Mouse (Mus musculus): ENCODE results near the gene Dcps. TPM values are rescaled to one million over a fixed set of nuclear protein-coding genes. Genes with fewer than 3 reads are reported as not detected.
"Not testable (repeated sequence)": the region's sequence is repeated elsewhere in the genome, so short reads cannot be mapped to it uniquely, and the experiment has no call there.

The Dcps gene
- polyA plus RNA-seq, 1 experiment from 2014 or later, result 73.4 TPM

DNA sequence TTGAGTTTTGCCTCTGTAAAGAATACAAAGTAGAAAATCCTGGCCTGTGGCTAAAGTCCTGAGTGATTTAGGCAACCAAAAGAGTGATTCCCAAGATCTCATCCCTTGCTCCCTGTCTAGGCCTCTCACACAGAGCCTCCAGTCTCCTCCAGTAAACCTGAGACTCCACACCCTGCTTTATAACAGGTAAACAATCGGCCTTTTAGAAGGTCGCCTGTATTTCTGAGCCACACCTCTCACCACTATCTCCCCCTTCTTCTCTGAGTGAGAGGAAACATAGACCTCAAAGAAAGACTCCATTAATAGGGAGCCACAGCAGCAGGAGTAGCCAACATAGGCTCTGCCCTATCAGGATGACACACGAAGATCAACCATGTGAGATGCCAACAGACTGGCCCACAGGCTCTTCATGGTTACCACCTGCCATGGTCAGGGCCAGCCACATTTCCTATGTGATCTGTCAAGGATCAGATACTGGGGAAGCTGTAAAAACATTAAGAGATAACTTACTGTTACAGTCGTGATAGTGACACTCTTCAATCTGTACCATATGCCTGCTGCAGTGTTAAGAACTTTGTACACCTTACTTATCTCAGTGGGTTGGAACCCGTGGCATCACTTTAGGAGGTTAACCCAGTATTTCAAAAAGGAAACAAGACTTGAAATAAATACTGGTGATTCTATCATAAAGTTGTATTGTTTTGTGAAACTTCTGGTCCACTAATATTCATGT lies 11.6 kb downstream of the Dcps start:
- WGBS, result 85% methylated on average over 5 of the region's 5 CpGs
- no peaks in the 10 kb centered on the region for H3K9me3 ChIP-seq (replicated peaks; ENCODE audit: control insufficient read depth, low read length, poor library complexity, severe bottlenecking)
- H3K27ac ChIP-seq (ENCODE audit: low read length), result no peak overlapping the region
- no peak overlapping the region for H3K4me2 ChIP-seq (ENCODE audit: low read length)
- H3K36me3 ChIP-seq (ENCODE audit: control insufficient read depth, insufficient read depth, low read length), result peaks cover 7% of the 10 kb centered on the region; the same call in 1 of the 2 replicates
- H3K9ac ChIP-seq (ENCODE audit: low read depth, low read length), result no peak overlapping the region
- 0 out of 2 replicates have a peak, but pooled peaks cover 3% of the 10 kb centered on the region for H3K4me1 ChIP-seq (ENCODE audit: control insufficient read depth, insufficient read depth, low read length)
- H3K4me3 ChIP-seq (ENCODE audit: low read depth, low read length), result no peak overlapping the region
- no peaks in the 10 kb centered on the region for H3K27me3 ChIP-seq (ENCODE audit: control insufficient read depth, insufficient read depth, low read depth, low read length)
- no peak for ATAC-seq

DNA sequence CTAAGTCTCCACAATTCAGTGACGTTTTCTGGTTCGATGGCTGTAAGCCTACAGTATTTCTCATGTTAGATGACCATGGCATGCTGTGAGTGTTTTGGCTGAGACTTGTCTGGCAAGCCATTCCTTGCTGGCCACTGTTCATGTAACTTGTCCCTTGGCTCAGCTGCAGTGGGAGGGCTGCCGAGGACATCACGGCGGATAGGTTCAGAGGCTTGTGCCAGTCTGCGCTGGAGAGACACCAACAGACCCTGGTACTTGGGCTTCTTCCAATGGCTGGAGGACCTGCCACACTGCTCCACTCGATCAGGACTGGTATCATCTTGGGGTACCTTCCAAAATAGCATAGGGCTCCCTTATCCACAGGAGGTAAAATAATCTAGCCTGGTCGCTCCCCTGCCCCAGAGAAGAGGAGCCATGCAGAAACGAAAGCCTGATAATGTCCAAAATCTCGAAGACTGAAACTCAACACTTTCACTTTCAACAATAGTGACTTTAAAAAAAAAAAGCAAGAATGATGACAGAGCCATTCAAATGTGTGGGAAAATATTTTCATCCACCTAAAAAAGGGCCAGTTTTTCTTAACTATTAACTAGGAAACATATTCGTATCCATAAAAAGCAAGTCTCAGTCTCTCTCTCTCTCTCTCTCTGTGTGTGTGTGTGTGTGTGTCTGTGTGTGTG lies 12.7 kb downstream of the Dcps start:
- Histone ChIP-seq H3K27ac (ENCODE audit: low read length) (no peak overlapping the region), H3K4me1 (ENCODE audit: control insufficient read depth, insufficient read depth, low read length) (0 out of 2 replicates have a peak, but pooled peaks cover 3% of the 10 kb centered on the region), H3K9ac (ENCODE audit: low read depth, low read length) (no peak overlapping the region), H3K4me3 (ENCODE audit: low read depth, low read length) (no peak overlapping the region), H3K27me3 (ENCODE audit: control insufficient read depth, insufficient read depth, low read depth, low read length) (no peaks in the 10 kb centered on the region), H3K4me2 (ENCODE audit: low read length) (no peak overlapping the region), H3K9me3 (replicated peaks; ENCODE audit: control insufficient read depth, low read length, poor library complexity, severe bottlenecking) (no peaks in the 10 kb centered on the region), H3K36me3 (ENCODE audit: control insufficient read depth, insufficient read depth, low read length) (0 out of 2 replicates have a peak, but pooled peaks cover 3% of the 10 kb centered on the region)
- 88% methylated on average over 11 of the region's 11 CpGs for WGBS
- no peak for ATAC-seq

DNA sequence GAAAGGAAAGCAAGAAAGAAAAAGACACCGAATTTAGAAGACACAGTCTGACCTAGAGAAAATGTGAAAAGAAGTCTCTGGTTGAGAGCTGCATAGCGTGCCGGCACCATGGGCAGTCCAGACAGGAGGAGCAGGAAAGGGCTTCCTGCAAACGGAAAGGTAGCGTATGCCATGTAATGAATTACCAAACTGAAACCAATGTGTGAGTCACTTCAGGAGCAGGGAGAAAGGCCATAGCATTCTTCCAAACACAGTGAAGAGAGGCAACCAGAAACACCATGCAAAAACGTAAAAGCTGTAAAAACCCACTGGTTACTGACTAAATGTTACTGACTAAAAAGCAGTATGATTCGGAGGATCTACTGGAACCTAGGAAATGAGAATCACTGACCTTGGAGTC lies 14.1 kb downstream of the Dcps start:
- Histone ChIP-seq H3K27me3 (ENCODE audit: control insufficient read depth, insufficient read depth, low read depth, low read length) (no peaks in the 10 kb centered on the region), H3K4me3 (ENCODE audit: low read depth, low read length) (no peak overlapping the region), H3K9ac (ENCODE audit: low read depth, low read length) (no peak overlapping the region), H3K4me1 (ENCODE audit: control insufficient read depth, insufficient read depth, low read length) (no peaks in the 10 kb centered on the region), H3K27ac (ENCODE audit: low read length) (no peak overlapping the region), H3K9me3 (replicated peaks; ENCODE audit: control insufficient read depth, low read length, poor library complexity, severe bottlenecking) (no peaks in the 10 kb centered on the region), H3K36me3 (ENCODE audit: control insufficient read depth, insufficient read depth, low read length) (0 out of 2 replicates have a peak, but pooled peaks cover 3% of the 10 kb centered on the region), H3K4me2 (ENCODE audit: low read length) (no peak overlapping the region)
- ATAC-seq, result no peak
- 92% methylated on average over 7 of the region's 7 CpGs for WGBS

DNA sequence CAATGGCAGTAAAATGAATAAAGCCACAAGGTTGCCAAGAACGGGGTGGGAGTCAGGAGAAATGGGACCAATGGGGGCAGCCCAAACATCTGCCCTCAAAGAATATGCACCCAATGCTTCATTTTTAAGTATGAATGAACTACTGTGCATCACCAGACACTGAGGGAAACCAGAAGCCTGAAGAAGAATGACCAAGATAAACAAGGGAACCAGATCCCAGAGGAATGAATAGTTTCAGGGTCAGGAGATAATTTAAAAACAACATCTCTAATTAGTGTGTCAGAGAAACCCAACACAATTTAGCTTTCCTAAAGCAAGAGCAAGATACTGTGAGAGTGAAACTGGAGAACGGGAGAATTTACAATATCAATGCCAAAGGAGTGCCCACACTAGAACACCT lies 15.2 kb downstream of the Dcps start:
- Histone ChIP-seq H3K27ac (ENCODE audit: low read length) (no peak overlapping the region), H3K4me1 (ENCODE audit: control insufficient read depth, insufficient read depth, low read length) (no peaks in the 10 kb centered on the region), H3K4me3 (ENCODE audit: low read depth, low read length) (no peak overlapping the region), H3K9me3 (replicated peaks; ENCODE audit: control insufficient read depth, low read length, poor library complexity, severe bottlenecking) (no peaks in the 10 kb centered on the region), H3K4me2 (ENCODE audit: low read length) (no peak overlapping the region), H3K36me3 (ENCODE audit: control insufficient read depth, insufficient read depth, low read length) (0 out of 2 replicates have a peak, but pooled peaks cover 5% of the 10 kb centered on the region), H3K27me3 (ENCODE audit: control insufficient read depth, insufficient read depth, low read depth, low read length) (no peaks in the 10 kb centered on the region), H3K9ac (ENCODE audit: low read depth, low read length) (no peak overlapping the region)
- 83% methylated on average over 2 of the region's 2 CpGs for WGBS
- ATAC-seq, result no peak

DNA sequence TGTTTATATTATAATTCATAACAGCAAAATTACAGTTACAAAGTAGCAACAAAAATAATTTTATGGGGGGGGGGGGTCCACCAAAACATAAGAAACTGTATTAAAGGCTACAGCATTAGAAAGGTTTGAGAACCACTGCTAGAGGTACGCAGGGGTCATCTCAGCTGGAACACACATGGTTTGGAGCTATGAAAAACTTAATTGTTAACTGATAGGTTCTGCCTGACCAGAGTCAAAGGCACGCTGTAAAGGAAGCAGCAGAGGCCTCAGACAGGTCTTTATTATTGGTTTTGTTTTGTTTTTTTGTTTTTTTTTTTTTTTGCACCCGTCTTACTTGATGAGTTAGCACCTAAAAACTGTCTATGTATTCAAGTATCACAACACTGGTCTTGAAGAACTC lies 17.4 kb downstream of the Dcps start:
- no peaks in the 10 kb centered on the region for H3K4me1 ChIP-seq (ENCODE audit: control insufficient read depth, insufficient read depth, low read length)
- 0 out of 2 replicates have a peak, but pooled peaks cover 5% of the 10 kb centered on the region for H3K36me3 ChIP-seq (ENCODE audit: control insufficient read depth, insufficient read depth, low read length)
- no peaks in the 10 kb centered on the region for H3K9me3 ChIP-seq (replicated peaks; ENCODE audit: control insufficient read depth, low read length, poor library complexity, severe bottlenecking)
- no peak overlapping the region for H3K9ac ChIP-seq (ENCODE audit: low read depth, low read length)
- H3K27me3 ChIP-seq (ENCODE audit: control insufficient read depth, insufficient read depth, low read depth, low read length), result no peaks in the 10 kb centered on the region
- no peak overlapping the region for H3K27ac ChIP-seq (ENCODE audit: low read length)
- no peak overlapping the region for H3K4me3 ChIP-seq (ENCODE audit: low read depth, low read length)
- H3K4me2 ChIP-seq (ENCODE audit: low read length), result no peak overlapping the region
- WGBS, result 92% methylated on average over 3 of the region's 3 CpGs
- ATAC-seq, result no peak

DNA sequence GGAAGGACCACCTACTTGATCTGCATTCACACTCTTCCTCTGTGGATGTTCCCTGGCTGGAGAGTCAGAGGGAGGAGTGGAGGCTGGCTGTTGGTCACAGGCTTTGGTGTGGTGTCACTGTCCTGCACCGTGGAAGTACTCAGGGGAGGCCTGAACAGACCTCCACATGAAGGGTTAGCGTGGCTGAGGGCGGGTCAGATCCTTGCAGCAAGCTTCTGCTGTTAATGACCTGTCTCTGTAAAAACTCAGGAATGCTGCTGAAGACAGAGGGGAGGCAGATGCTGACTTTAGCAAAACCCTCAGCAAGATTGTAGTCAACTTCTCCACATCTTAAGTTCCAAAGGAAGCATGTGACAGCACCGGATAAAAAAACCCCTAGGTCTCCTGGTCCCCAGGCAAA lies 19.0 kb downstream of the Dcps start:
- Histone ChIP-seq H3K27ac (ENCODE audit: low read length) (no peak overlapping the region), H3K36me3 (ENCODE audit: control insufficient read depth, insufficient read depth, low read length) (0 out of 2 replicates have a peak, but pooled peaks cover 3% of the 10 kb centered on the region), H3K9ac (ENCODE audit: low read depth, low read length) (no peak overlapping the region), H3K4me2 (ENCODE audit: low read length) (no peak overlapping the region), H3K27me3 (ENCODE audit: control insufficient read depth, insufficient read depth, low read depth, low read length) (no peaks in the 10 kb centered on the region), H3K4me1 (ENCODE audit: control insufficient read depth, insufficient read depth, low read length) (no peaks in the 10 kb centered on the region), H3K4me3 (ENCODE audit: low read depth, low read length) (no peak overlapping the region), H3K9me3 (replicated peaks; ENCODE audit: control insufficient read depth, low read length, poor library complexity, severe bottlenecking) (no peaks in the 10 kb centered on the region)
- WGBS, result 95% methylated on average over 4 of the region's 4 CpGs
- ATAC-seq, result no peak

DNA sequence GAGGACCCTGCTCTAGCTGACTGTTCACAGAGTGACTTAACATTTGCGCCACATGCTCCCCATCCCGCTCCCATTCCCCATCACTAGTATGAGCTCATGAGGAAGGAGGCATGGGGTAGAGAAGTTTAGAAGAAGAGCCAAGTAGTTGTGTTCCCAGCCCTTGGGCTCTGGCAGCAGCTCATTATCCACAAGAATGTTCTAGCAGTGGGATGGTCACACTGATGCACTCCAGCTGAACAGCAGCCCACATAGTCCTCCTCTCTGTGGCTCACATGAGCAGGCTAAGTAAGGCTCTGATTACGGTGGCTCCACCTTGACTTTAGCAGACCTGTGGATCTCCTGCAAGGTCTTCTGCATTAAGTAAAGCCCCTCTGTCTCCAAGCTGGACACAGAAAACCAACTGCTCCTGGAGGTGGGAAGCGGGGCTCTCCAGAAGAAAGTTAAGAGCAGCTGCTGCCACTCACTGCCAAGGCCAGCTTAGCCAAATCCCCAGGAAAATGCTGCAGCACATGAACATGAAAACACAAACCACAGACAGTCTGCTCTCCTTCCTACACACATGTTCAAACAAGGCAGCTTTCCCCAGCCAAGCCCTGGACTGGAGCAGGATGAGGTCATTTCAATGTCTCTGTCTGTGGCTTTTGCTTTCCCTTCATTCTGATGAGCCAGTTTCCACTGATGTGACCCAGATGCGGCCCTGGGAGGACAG lies 19.7 kb downstream of the Dcps start:
- 96% methylated on average over 5 of the region's 5 CpGs for WGBS

DNA sequence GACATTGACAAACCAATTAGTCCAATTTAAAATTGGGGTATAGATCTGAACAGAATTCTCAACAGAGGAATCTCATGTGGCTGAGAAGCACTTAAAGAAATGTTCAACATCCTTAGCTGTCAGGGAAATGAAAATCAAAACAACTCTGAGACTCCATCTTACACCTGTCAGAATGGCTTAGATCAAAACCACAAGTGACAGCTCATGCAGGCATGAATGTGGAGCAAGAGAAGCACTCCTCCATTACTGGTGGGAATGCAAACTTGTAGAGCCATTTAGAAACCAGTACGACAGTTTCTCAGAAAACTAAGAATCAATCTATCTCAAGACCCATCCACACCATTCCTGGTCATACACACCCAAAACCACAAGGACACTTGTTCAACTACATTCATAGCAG lies 22.9 kb downstream of the Dcps start:
- Histone ChIP-seq H3K9ac (ENCODE audit: low read depth, low read length) (no peak overlapping the region), H3K4me2 (ENCODE audit: low read length) (no peak overlapping the region), H3K4me3 (ENCODE audit: low read depth, low read length) (no peak overlapping the region), H3K36me3 (ENCODE audit: control insufficient read depth, insufficient read depth, low read length) (0 out of 2 replicates have a peak, but pooled peaks cover 3% of the 10 kb centered on the region), H3K9me3 (replicated peaks; ENCODE audit: control insufficient read depth, low read length, poor library complexity, severe bottlenecking) (no peaks in the 10 kb centered on the region), H3K4me1 (ENCODE audit: control insufficient read depth, insufficient read depth, low read length) (no peaks in the 10 kb centered on the region), H3K27me3 (ENCODE audit: control insufficient read depth, insufficient read depth, low read depth, low read length) (no peaks in the 10 kb centered on the region), H3K27ac (ENCODE audit: low read length) (no peak overlapping the region)
- WGBS, result 97% methylated on average over 1 of the region's 1 CpGs
- ATAC-seq, result no peak

More for the DNA sequence above, 19.7 kb downstream of the Dcps start:
- Histone ChIP-seq H3K9me3 (replicated peaks; ENCODE audit: control insufficient read depth, low read length, poor library complexity, severe bottlenecking) (no peaks in the 10 kb centered on the region), H3K27me3 (ENCODE audit: control insufficient read depth, insufficient read depth, low read depth, low read length) (no peaks in the 10 kb centered on the region), H3K27ac (ENCODE audit: low read length) (no peak overlapping the region), H3K36me3 (ENCODE audit: control insufficient read depth, insufficient read depth, low read length) (0 out of 2 replicates have a peak, but pooled peaks cover 3% of the 10 kb centered on the region), H3K4me2 (ENCODE audit: low read length) (no peak overlapping the region), H3K4me1 (ENCODE audit: control insufficient read depth, insufficient read depth, low read length) (no peaks in the 10 kb centered on the region), H3K4me3 (ENCODE audit: low read depth, low read length) (no peak overlapping the region), H3K9ac (ENCODE audit: low read depth, low read length) (no peak overlapping the region)
- ATAC-seq, result no peak

DNA sequence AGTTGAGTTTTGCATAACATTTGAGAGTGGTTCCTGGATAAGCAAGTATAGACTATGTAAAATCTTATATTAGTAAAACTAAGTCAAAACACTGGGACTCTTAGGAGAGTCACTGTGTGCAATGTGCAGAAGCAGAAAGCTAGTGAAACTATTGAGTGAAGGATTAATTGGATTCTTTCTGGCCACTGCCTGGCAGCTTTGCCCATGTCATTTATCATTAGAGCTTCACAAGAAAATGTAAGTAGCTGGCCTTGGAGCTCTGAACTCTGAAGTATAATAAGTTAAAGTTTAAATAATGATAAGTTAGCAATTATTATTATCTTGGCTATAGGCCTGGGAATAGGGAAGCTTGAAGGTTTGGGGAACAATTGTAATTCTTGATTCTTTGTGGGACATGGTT lies 27.0 kb downstream of the Dcps start:
- H3K4me3 ChIP-seq (ENCODE audit: low read depth, low read length); H3K4me2 ChIP-seq (ENCODE audit: low read length); H3K9me3 ChIP-seq (replicated peaks; ENCODE audit: control insufficient read depth, low read length, poor library complexity, severe bottlenecking); ATAC-seq; H3K36me3 ChIP-seq (ENCODE audit: control insufficient read depth, insufficient read depth, low read length); H3K9ac ChIP-seq (ENCODE audit: low read depth, low read length); H3K27me3 ChIP-seq (ENCODE audit: control insufficient read depth, insufficient read depth, low read depth, low read length); H3K4me1 ChIP-seq (ENCODE audit: control insufficient read depth, insufficient read depth, low read length); H3K27ac ChIP-seq (ENCODE audit: low read length): not testable (repeated sequence)

All from midbrain, embryonic 16.5 days (tissue).